Mouse (Mus musculus) limb, embryonic 11.5 days (tissue): ENCODE measurements around the gene Me1. TPM values are rescaled to one million over a fixed set of nuclear protein-coding genes. Genes with fewer than 3 reads are reported as not detected.

Experiments used
- ATAC-seq: fragments of 200-750 bp; cut with Nextera tagmentation; 2 replicates; pipeline ENCODE4 v1.8.0; 2017; ENCODE audit warnings: low read depth; ENCODE audit not compliant: insufficient number of reproducible peaks, low FRiP score, low TSS enrichment
- DNase-seq: peaks from one replicate; pipeline ENCODE4 v3.0.0-alpha.2; 2015; ENCODE audit warnings: low spot score
- H3K27ac ChIP-seq: fragments of 300-500 bp; sonication (generic); replicated peaks from 2 replicates; pipeline ENCODE4 v1.5.1; 2014; ENCODE audit warnings: low read depth, mild to moderate bottlenecking, low read length
- H3K27me3 ChIP-seq: fragments of 300-500 bp; sonication (generic); 2 replicates; pipeline ENCODE4 v1.6.1; 2014; ENCODE audit warnings: mild to moderate bottlenecking, low read length, mixed read lengths; ENCODE audit not compliant: control insufficient read depth, insufficient read depth
- H3K36me3 ChIP-seq: fragments of 300-500 bp; sonication (generic); 2 replicates; pipeline ENCODE4 v1.6.1; 2014; ENCODE audit warnings: mild to moderate bottlenecking, low read length, moderate library complexity, mixed read lengths; ENCODE audit not compliant: control insufficient read depth, insufficient read depth
- H3K4me1 ChIP-seq: fragments of 300-500 bp; sonication (generic); 2 replicates; pipeline ENCODE4 v1.6.1; 2014; ENCODE audit warnings: low read length, mixed read lengths; ENCODE audit not compliant: control insufficient read depth, insufficient read depth
- H3K4me2 ChIP-seq: fragments of 300-500 bp; sonication (generic); 2 replicates; pipeline ENCODE4 v1.6.1; 2014; ENCODE audit warnings: low read depth, mild to moderate bottlenecking, moderate library complexity; ENCODE audit not compliant: severe bottlenecking
- H3K4me3 ChIP-seq: fragments of 300-500 bp; sonication (generic); 2 replicates; pipeline ENCODE4 v1.5.1; 2014; ENCODE audit warnings: low read depth, low read length
- H3K9ac ChIP-seq: fragments of 300-500 bp; sonication (generic); 2 replicates; pipeline ENCODE4 v1.6.1; 2014; ENCODE audit warnings: mild to moderate bottlenecking, low read length
- H3K9me3 ChIP-seq: fragments of 300-500 bp; sonication (generic); 2 replicates; pipeline ENCODE4 v1.6.1; 2016; ENCODE audit warnings: low read length; ENCODE audit not compliant: control insufficient read depth
- WGBS: fragments of 180-500 bp; shearing (Covaris S2); extraction: QIAGEN DNeasy Blood & Tissue Kit; methylation state at CpG from one replicate; pipeline ENCODE4 v1.1.7; 2014; 5-methylcytosine and 5-hydroxymethylcytosine counted together
- polyA plus RNA-seq: library from polyadenylated mRNA; unstranded; fragments of >200 nt; fragmentation: Nextera tagmentation; extraction: Ambion mirVana; gene quantifications from 2 replicates; pipeline ENCODE4 v1.2.1, GENCODE M21; 2014

Me1 gene
- polyA plus RNA-seq, 1 experiment from 2014 or later: 11.4 TPM

- Histone ChIP-seq H3K4me2 (peak overlapping the region; percentile 78), H3K27ac (no peak overlapping the region), H3K36me3 (no peaks in the 10 kb centered on the region), H3K4me3 (peak overlapping the region; percentile 68), H3K9me3 (no peaks in the 10 kb centered on the region), H3K4me1 (no peaks in the 10 kb centered on the region), H3K9ac (peak overlapping the region; percentile 82), H3K27me3 (no peaks in the 10 kb centered on the region)
- ATAC-seq: peak; percentile 53; the same call in 1 of the 2 replicates
- DNase-seq: peak; percentile 61
- whole genome bisulfite sequencing: under 1% methylated on average over 52 of the region's 56 CpGs
These were observed 445 bp downstream of the Me1 start for GRCm38 (mm10) chr9:86695199-86695817.

- no peak overlapping the region for H3K4me2 ChIP-seq
- no peak overlapping the region for H3K27ac ChIP-seq
- 95% methylated on average over 7 of the region's 7 CpGs for WGBS
- DNase-seq (no peak), ATAC-seq (no peak)
- H3K27me3 ChIP-seq: no peaks in the 10 kb centered on the region
- H3K36me3 ChIP-seq: no peaks in the 10 kb centered on the region
- H3K4me3 ChIP-seq: no peak overlapping the region
- H3K9me3 ChIP-seq: no peaks in the 10 kb centered on the region
- H3K4me1 ChIP-seq: no peaks in the 10 kb centered on the region
- no peak overlapping the region for H3K9ac ChIP-seq
These were observed 1.1 kb downstream of the Me1 start for GRCm38 (mm10) chr9:86694644-86695043.

GRCm38 (mm10) chr9:86693935-86694334 lies 1.8 kb downstream of the Me1 start:
- WGBS: 87% methylated on average over 6 of the region's 6 CpGs
- Histone ChIP-seq H3K36me3 (no peaks in the 10 kb centered on the region), H3K9me3 (no peaks in the 10 kb centered on the region), H3K27ac (no peak overlapping the region), H3K4me1 (no peaks in the 10 kb centered on the region), H3K4me2 (no peak overlapping the region), H3K27me3 (no peaks in the 10 kb centered on the region), H3K9ac (no peak overlapping the region), H3K4me3 (no peak overlapping the region)
- ATAC-seq: no peak
- no peak for DNase-seq

GRCm38 (mm10) chr9:86692676-86693075 lies 3.1 kb downstream of the Me1 start:
- no peak overlapping the region for H3K27ac ChIP-seq
- H3K4me1 ChIP-seq: no peaks in the 10 kb centered on the region
- DNase-seq (no peak), ATAC-seq (no peak)
- 77% methylated on average over 3 of the region's 3 CpGs for WGBS
- no peak overlapping the region for H3K9ac ChIP-seq
- H3K4me2 ChIP-seq: no peak overlapping the region
- no peaks in the 10 kb centered on the region for H3K9me3 ChIP-seq
- H3K27me3 ChIP-seq: no peaks in the 10 kb centered on the region
- H3K36me3 ChIP-seq: no peaks in the 10 kb centered on the region
- no peak overlapping the region for H3K4me3 ChIP-seq

GRCm38 (mm10) chr9:86692251-86692650 lies 3.5 kb downstream of the Me1 start:
- no peaks in the 10 kb centered on the region for H3K36me3 ChIP-seq
- no peak for ATAC-seq
- no peak overlapping the region for H3K9ac ChIP-seq
- DNase-seq: no peak
- H3K4me2 ChIP-seq: no peak overlapping the region
- 83% methylated on average over 5 of the region's 5 CpGs for WGBS
- H3K4me3 ChIP-seq: no peak overlapping the region
- H3K9me3 ChIP-seq: no peaks in the 10 kb centered on the region
- H3K4me1 ChIP-seq: no peaks in the 10 kb centered on the region
- no peaks in the 10 kb centered on the region for H3K27me3 ChIP-seq
- H3K27ac ChIP-seq: no peak overlapping the region

- Histone ChIP-seq H3K4me3 (no peak overlapping the region), H3K36me3 (no peaks in the 10 kb centered on the region), H3K27ac (no peak overlapping the region), H3K9me3 (no peaks in the 10 kb centered on the region), H3K4me2 (no peak overlapping the region), H3K9ac (no peak overlapping the region), H3K27me3 (no peaks in the 10 kb centered on the region), H3K4me1 (no peaks in the 10 kb centered on the region)
- WGBS: 90% methylated on average over 3 of the region's 3 CpGs
- no peak for DNase-seq
- ATAC-seq: no peak
These were observed 4.7 kb downstream of the Me1 start for GRCm38 (mm10) chr9:86691101-86691500.

GRCm38 (mm10) chr9:86683713-86684209 lies 12.0 kb downstream of the Me1 start:
- ATAC-seq (0 out of 2 replicates have a peak, but pooled peaks have one; percentile 20), DNase-seq (peak; percentile 27)
- Histone ChIP-seq H3K4me2 (no peak overlapping the region), H3K36me3 (no peaks in the 10 kb centered on the region), H3K9me3 (no peaks in the 10 kb centered on the region), H3K4me3 (no peak overlapping the region), H3K9ac (no peak overlapping the region), H3K27me3 (no peaks in the 10 kb centered on the region), H3K27ac (peak overlapping the region; percentile 75), H3K4me1 (peaks cover 5% of the 10 kb centered on the region; the same call in 1 of the 2 replicates)
- 66% methylated on average over 8 of the region's 8 CpGs for WGBS

GRCm38 (mm10) chr9:86682844-86683243 lies 12.9 kb downstream of the Me1 start:
- Histone ChIP-seq H3K36me3 (no peaks in the 10 kb centered on the region), H3K27ac (no peak overlapping the region), H3K4me2 (no peak overlapping the region), H3K4me3 (no peak overlapping the region), H3K9ac (no peak overlapping the region), H3K9me3 (no peaks in the 10 kb centered on the region), H3K27me3 (no peaks in the 10 kb centered on the region), H3K4me1 (peaks cover 5% of the 10 kb centered on the region; the same call in 1 of the 2 replicates)
- no peak for ATAC-seq
- WGBS: 64% methylated on average over 6 of the region's 6 CpGs
- no peak for DNase-seq

- H3K27me3 ChIP-seq: no peaks in the 10 kb centered on the region
- no peaks in the 10 kb centered on the region for H3K9me3 ChIP-seq
- no peak overlapping the region for H3K4me3 ChIP-seq
- H3K27ac ChIP-seq: no peak overlapping the region
- DNase-seq (no peak), ATAC-seq (no peak)
- 92% methylated on average over 4 of the region's 4 CpGs for WGBS
- H3K9ac ChIP-seq: no peak overlapping the region
- peaks cover 5% of the 10 kb centered on the region; the same call in 1 of the 2 replicates for H3K4me1 ChIP-seq
- no peaks in the 10 kb centered on the region for H3K36me3 ChIP-seq
- no peak overlapping the region for H3K4me2 ChIP-seq
These were observed 13.5 kb downstream of the Me1 start for GRCm38 (mm10) chr9:86682278-86682677.
